Mouse (Mus musculus) ovary, postnatal 10 days (tissue): ENCODE results near the gene Etaa1.
"Not testable (repeated sequence)": the region's sequence is repeated elsewhere in the genome, so short reads cannot be mapped to it uniquely, and the experiment has no call there.

ENCODE experiments used
- DNase-seq: peaks from one replicate; pipeline ENCODE4 v3.0.0; 2022; ENCODE audit warnings: low spot score

The Etaa1 gene

GRCm38 (mm10) chr11:17953231-17954134 is at the start of gene Etaa1:
Gene Etaa1 (minus strand): TSS chr11:17953875.
- peak; percentile 78 for DNase-seq

GRCm38 (mm10) chr11:17994151-17994550 is 40.5 kb upstream of the Etaa1 start:
- DNase-seq = no peak

GRCm38 (mm10) chr11:17992311-17992710 is 38.6 kb upstream of the Etaa1 start:
- no peak for DNase-seq

GRCm38 (mm10) chr11:17983331-17983730 is 29.7 kb upstream of the Etaa1 start:
- DNase-seq = no peak

- no peak for DNase-seq
Observed at GRCm38 (mm10) chr11:17981246-17981645, 27.6 kb upstream of the Etaa1 start.

GRCm38 (mm10) chr11:17975581-17975980 is 21.9 kb upstream of the Etaa1 start:
- no peak for DNase-seq

GRCm38 (mm10) chr11:17952791-17953190 is 884 bp downstream of the Etaa1 start:
- no peak for DNase-seq

GRCm38 (mm10) chr11:17951336-17951735 is 2.3 kb downstream of the Etaa1 start:
- no peak for DNase-seq

- no peak for DNase-seq
Observed at GRCm38 (mm10) chr11:17939168-17939567, 14.5 kb downstream of the Etaa1 start.

- no peak for DNase-seq
Observed at GRCm38 (mm10) chr11:17937931-17938330, 15.7 kb downstream of the Etaa1 start.

- DNase-seq = no peak
Observed at GRCm38 (mm10) chr11:17917905-17918304, 35.8 kb downstream of the Etaa1 start.

GRCm38 (mm10) chr11:17917101-17917500 is 36.6 kb downstream of the Etaa1 start:
- no peak for DNase-seq

- DNase-seq = no peak
Observed at GRCm38 (mm10) chr11:17916486-17916885, 37.2 kb downstream of the Etaa1 start.

GRCm38 (mm10) chr11:17900996-17901395 is 52.7 kb downstream of the Etaa1 start:
- not testable (repeated sequence) for DNase-seq
